Mouse (Mus musculus): ENCODE measurements around the gene Cxcr4.

- TF ChIP-seq POLR2A (IDR thresholded peaks at IDR 0.05; ENCODE audit: borderline replicate concordance, insufficient read depth, low read length) = no peak
- no peak for TF ChIP-seq CTCF (IDR thresholded peaks at IDR 0.05; ENCODE audit: borderline replicate concordance, insufficient read depth, low read depth, low read length)
These were observed 30.9 kb upstream of the Cxcr4 start for GRCm38 (mm10) chr1:128622867-128623593.
